Mouse (Mus musculus) inflammation-experienced regulatory T-cells (primary cell): Measurements from ENCODE around the gene Gm3238. TPM values are rescaled to one million over a fixed set of nuclear protein-coding genes. Genes with fewer than 3 reads are reported as not detected.

Experiments
- polyA plus RNA-seq, 2 experiments: library from polyadenylated mRNA; unstranded; fragments of 100-300 nt; shearing (Covaris generic); gene quantifications; one replicate each; pipeline ENCODE4 v1.2.1; 2017

The Gm3238 gene
- not detected for polyA plus RNA-seq

GRCm38 (mm10) chr10:77771225-77771624, at the start of gene Gm3238:
Gene Gm3238 (minus strand): TSS chr10:77771325.

GRCm38 (mm10) chr10:77814382-77814781, 43.3 kb upstream of the Gm3238 start, which contains the start of gene Gm2696:
Gene Gm2696 (plus strand): TSS chr10:77814682.

GRCm38 (mm10) chr10:77811743-77812142, 40.6 kb upstream of the Gm3238 start, which contains the start of gene Gm9507:
Gene Gm9507 (minus strand): TSS chr10:77811843.

GRCm38 (mm10) chr10:77798921-77799508, 27.9 kb upstream of the Gm3238 start, which contains the start of gene Gm19668:
Gene Gm19668 (minus strand): TSS chr10:77799133.

GRCm38 (mm10) chr10:77794976-77795375, 23.9 kb upstream of the Gm3238 start, which contains the start of gene Gm9639:
Gene Gm9639 (minus strand): TSS chr10:77795076.

GRCm38 (mm10) chr10:77787876-77788275, 16.8 kb upstream of the Gm3238 start, which contains the start of gene Gm7137:
Gene Gm7137 (minus strand): TSS chr10:77788200.

GRCm38 (mm10) chr10:77782442-77782841, 11.3 kb upstream of the Gm3238 start, which contains the start of gene Gm3250:
Gene Gm3250 (minus strand): TSS chr10:77782542.

GRCm38 (mm10) chr10:77776844-77777243, 5.7 kb upstream of the Gm3238 start, which contains the start of gene Gm7138:
Gene Gm7138 (minus strand): TSS chr10:77776944.

GRCm38 (mm10) chr10:77759582-77759981, 11.5 kb downstream of the Gm3238 start, which contains the start of gene Gm3233:
Gene Gm3233 (minus strand): TSS chr10:77759682.

GRCm38 (mm10) chr10:77751254-77751653, 19.9 kb downstream of the Gm3238 start, which contains the start of gene Gm9736:
Gene Gm9736 (minus strand): TSS chr10:77751354.

GRCm38 (mm10) chr10:77741924-77742688, 29.0 kb downstream of the Gm3238 start, which contains the start of gene Gm18596:
Gene Gm18596 (minus strand): TSS chr10:77742638.

GRCm38 (mm10) chr10:77726186-77726585, 44.9 kb downstream of the Gm3238 start, which contains the start of gene Gm10100:
Gene Gm10100 (plus strand): TSS chr10:77726486.

Other genes starting within 250 kb of the Gm3238 start
- 100 to 1,000 TPM; 542 to 549 TPM for gene Itgb2, start 241.1 kb downstream of the Gm3238 start, polyA plus RNA-seq
- gene Pttg1ip, start 189.6 kb downstream of the Gm3238 start, polyA plus RNA-seq, result 100 to 1,000 TPM in 1 of 2 experiments, 10 to 100 TPM in 1; 89.0 to 125 TPM
- 100 to 1,000 TPM in 1 of 2 experiments, 10 to 100 TPM in 1; 95.5 to 116 TPM for gene Sumo3, start 165.2 kb downstream of the Gm3238 start, polyA plus RNA-seq
- gene Gm49325, start 165.1 kb downstream of the Gm3238 start, polyA plus RNA-seq, result 1 to 10 TPM in 1 of 2 experiments, not detected in 1; 2.4 TPM
- 10 to 100 TPM; 44.0 to 51.5 TPM for gene Ube2g2, start 149.1 kb downstream of the Gm3238 start, polyA plus RNA-seq
- gene Tspear, start 84.8 kb downstream of the Gm3238 start, polyA plus RNA-seq, result 1 to 10 TPM in 1 of 2 experiments, under 1 TPM in 1; 0.58 to 1.0 TPM
- 1 to 10 TPM in 1 of 2 experiments, not detected in 1; 1.2 TPM for gene Gm19402, start 80.6 kb downstream of the Gm3238 start, polyA plus RNA-seq
- gene Gm9508, start 74.1 kb downstream of the Gm3238 start, polyA plus RNA-seq, result under 1 TPM; 0.53 to 0.62 TPM
- gene Gm10272, start 64.7 kb downstream of the Gm3238 start, polyA plus RNA-seq, result not detected
- not detected for gene Gm10024, start 59.9 kb downstream of the Gm3238 start, polyA plus RNA-seq
- not detected for gene Gm10142, start 55.5 kb downstream of the Gm3238 start, polyA plus RNA-seq
- gene Krtap12-1, start 50.7 kb downstream of the Gm3238 start, polyA plus RNA-seq, result not detected
- gene Gm10100, start 44.8 kb downstream of the Gm3238 start, polyA plus RNA-seq, result not detected
- gene Gm18596, start 28.7 kb downstream of the Gm3238 start, polyA plus RNA-seq, result not detected
- under 1 TPM in 1 of 2 experiments, not detected in 1; 0.81 TPM for gene Gm9736, start 20.0 kb downstream of the Gm3238 start, polyA plus RNA-seq
- gene Gm3233, start 11.6 kb downstream of the Gm3238 start, polyA plus RNA-seq, result not detected
- gene Gm7138, start 5.6 kb upstream of the Gm3238 start, polyA plus RNA-seq, result not detected
- gene Gm3250, start 11.2 kb upstream of the Gm3238 start, polyA plus RNA-seq, result not detected
- 1 to 10 TPM in 1 of 2 experiments, not detected in 1; 1.3 TPM for gene Gm7137, start 16.9 kb upstream of the Gm3238 start, polyA plus RNA-seq
- gene Gm9639, start 23.8 kb upstream of the Gm3238 start, polyA plus RNA-seq, result not detected
- gene Gm19668, start 27.8 kb upstream of the Gm3238 start, polyA plus RNA-seq, result not detected
- not detected for gene Gm9507, start 40.5 kb upstream of the Gm3238 start, polyA plus RNA-seq
- gene Gm2696, start 43.4 kb upstream of the Gm3238 start, polyA plus RNA-seq, result not detected
- gene Krtap10-4, start 55.8 kb upstream of the Gm3238 start, polyA plus RNA-seq, result not detected
- gene Krtap10-10, start 64.6 kb upstream of the Gm3238 start, polyA plus RNA-seq, result under 1 TPM in 1 of 2 experiments, not detected in 1; 0.33 TPM
- not detected for gene Gm36176, start 75.5 kb upstream of the Gm3238 start, polyA plus RNA-seq
- gene Gm10318, start 81.5 kb upstream of the Gm3238 start, polyA plus RNA-seq, result not detected
- gene Gm3285, start 90.7 kb upstream of the Gm3238 start, polyA plus RNA-seq, result not detected
- 1 to 10 TPM in 1 of 2 experiments, under 1 TPM in 1; 0.13 to 2.1 TPM for gene Lrrc3, start 131.2 kb upstream of the Gm3238 start, polyA plus RNA-seq
- 1 to 10 TPM; 1.0 to 1.3 TPM for gene Trpm2, start 199.2 kb upstream of the Gm3238 start, polyA plus RNA-seq
- gene 1810043G02Rik, start 207.2 kb upstream of the Gm3238 start, polyA plus RNA-seq, result 10 to 100 TPM in 1 of 2 experiments, 1 to 10 TPM in 1; 7.9 to 10.6 TPM
- 10 to 100 TPM; 62.7 to 87.7 TPM for gene Pfkl, start 238.8 kb upstream of the Gm3238 start, polyA plus RNA-seq